Mouse (Mus musculus): ENCODE results near the gene Asns. TPM values are rescaled to one million over a fixed set of nuclear protein-coding genes. Genes with fewer than 3 reads are reported as not detected.

Asns gene
- polyA plus RNA-seq (2015; fragmentation: Nextera tagmentation; extraction: Ambion mirVana), result 114 and 122 TPM in 2 replicates

GRCm38 (mm10) chr6:7692884-7693585 is at the start of gene Asns:
Gene Asns, minus strand, starts transcription at chr6:7693254.
- peak; percentile 98 for ATAC-seq
- under 1% methylated on average over 51 of the region's 51 CpGs for WGBS

GRCm38 (mm10) chr6:7741721-7742120 is 48.7 kb upstream of the Asns start:
- Histone ChIP-seq H3K27me3 (replicated peaks) (no peaks in the 10 kb centered on the region), H3K9me3 (no peaks in the 10 kb centered on the region), H3K9ac (no peak overlapping the region), H3K4me2 (replicated peaks) (no peak overlapping the region), H3K4me1 (replicated peaks) (no peaks in the 10 kb centered on the region), H3K4me3 (replicated peaks) (no peak overlapping the region), H3K27ac (no peak overlapping the region), H3K36me3 (no peaks in the 10 kb centered on the region)
- no peak for ATAC-seq
- 70% methylated on average over 3 of the region's 3 CpGs for WGBS

More at GRCm38 (mm10) chr6:7692884-7693585, at the start of gene Asns:
- Histone ChIP-seq H3K27me3 (replicated peaks) (no peaks in the 10 kb centered on the region), H3K36me3 (no peaks in the 10 kb centered on the region), H3K27ac (peak within 1 kb of the TSS; percentile 70), H3K9ac (peak within 1 kb of the TSS; percentile 66), H3K4me2 (replicated peaks) (peak within 1 kb of the TSS; percentile 91), H3K4me1 (replicated peaks) (no peaks in the 10 kb centered on the region), H3K4me3 (replicated peaks) (peak within 1 kb of the TSS; percentile 76), H3K9me3 (no peaks in the 10 kb centered on the region)

- Histone ChIP-seq H3K4me3 (replicated peaks) (no peak overlapping the region), H3K4me1 (replicated peaks) (no peaks in the 10 kb centered on the region), H3K36me3 (no peaks in the 10 kb centered on the region), H3K4me2 (replicated peaks) (no peak overlapping the region), H3K27ac (no peak overlapping the region), H3K9ac (no peak overlapping the region), H3K27me3 (replicated peaks) (no peaks in the 10 kb centered on the region), H3K9me3 (no peaks in the 10 kb centered on the region)
- ATAC-seq, result no peak
- 91% methylated on average over 2 of the region's 2 CpGs for WGBS
Measured at GRCm38 (mm10) chr6:7737842-7738241, 44.8 kb upstream of the Asns start.

- Histone ChIP-seq H3K9ac (no peak overlapping the region), H3K9me3 (no peaks in the 10 kb centered on the region), H3K4me1 (replicated peaks) (no peaks in the 10 kb centered on the region), H3K27ac (no peak overlapping the region), H3K4me2 (replicated peaks) (no peak overlapping the region), H3K27me3 (replicated peaks) (no peaks in the 10 kb centered on the region), H3K36me3 (no peaks in the 10 kb centered on the region), H3K4me3 (replicated peaks) (no peak overlapping the region)
- WGBS, result 31% methylated on average over 12 of the region's 12 CpGs
- ATAC-seq, result no peak
Measured at GRCm38 (mm10) chr6:7732754-7733708, 40.0 kb upstream of the Asns start.

GRCm38 (mm10) chr6:7732097-7732496 is 39.0 kb upstream of the Asns start:
- no peaks in the 10 kb centered on the region for H3K9me3 ChIP-seq
- H3K27ac ChIP-seq, result no peak overlapping the region
- 76% methylated on average over 6 of the region's 6 CpGs for WGBS
- H3K27me3 ChIP-seq (replicated peaks), result no peaks in the 10 kb centered on the region
- H3K4me2 ChIP-seq (replicated peaks), result no peak overlapping the region
- no peaks in the 10 kb centered on the region for H3K4me1 ChIP-seq (replicated peaks)
- no peak overlapping the region for H3K4me3 ChIP-seq (replicated peaks)
- H3K36me3 ChIP-seq, result no peaks in the 10 kb centered on the region
- H3K9ac ChIP-seq, result no peak overlapping the region
- ATAC-seq, result no peak

GRCm38 (mm10) chr6:7729128-7729527 is 36.1 kb upstream of the Asns start:
- no peak overlapping the region for H3K27ac ChIP-seq
- no peaks in the 10 kb centered on the region for H3K4me1 ChIP-seq (replicated peaks)
- 86% methylated on average over 2 of the region's 2 CpGs for WGBS
- no peak overlapping the region for H3K4me3 ChIP-seq (replicated peaks)
- no peak overlapping the region for H3K4me2 ChIP-seq (replicated peaks)
- no peaks in the 10 kb centered on the region for H3K27me3 ChIP-seq (replicated peaks)
- H3K9ac ChIP-seq, result no peak overlapping the region
- no peaks in the 10 kb centered on the region for H3K9me3 ChIP-seq
- H3K36me3 ChIP-seq, result no peaks in the 10 kb centered on the region
- ATAC-seq, result no peak

GRCm38 (mm10) chr6:7728241-7728640 is 35.2 kb upstream of the Asns start:
- Histone ChIP-seq H3K4me3 (replicated peaks) (no peak overlapping the region), H3K27me3 (replicated peaks) (no peaks in the 10 kb centered on the region), H3K9ac (no peak overlapping the region), H3K27ac (no peak overlapping the region), H3K4me2 (replicated peaks) (no peak overlapping the region), H3K36me3 (no peaks in the 10 kb centered on the region), H3K9me3 (no peaks in the 10 kb centered on the region), H3K4me1 (replicated peaks) (no peaks in the 10 kb centered on the region)
- no peak for ATAC-seq
- WGBS, result 88% methylated on average over 5 of the region's 5 CpGs

GRCm38 (mm10) chr6:7716236-7716635 is 23.2 kb upstream of the Asns start:
- ATAC-seq, result no peak
- no peaks in the 10 kb centered on the region for H3K36me3 ChIP-seq
- H3K4me1 ChIP-seq (replicated peaks), result no peaks in the 10 kb centered on the region
- no peak overlapping the region for H3K4me3 ChIP-seq (replicated peaks)
- no peaks in the 10 kb centered on the region for H3K27me3 ChIP-seq (replicated peaks)
- no peak overlapping the region for H3K9ac ChIP-seq
- 60% methylated on average over 4 of the region's 4 CpGs for WGBS
- H3K27ac ChIP-seq, result no peak overlapping the region
- no peak overlapping the region for H3K4me2 ChIP-seq (replicated peaks)
- no peaks in the 10 kb centered on the region for H3K9me3 ChIP-seq

GRCm38 (mm10) chr6:7714230-7714629 is 21.2 kb upstream of the Asns start:
- ATAC-seq, result no peak
- 42% methylated on average over 2 of the region's 2 CpGs for WGBS

GRCm38 (mm10) chr6:7711837-7712330 is 18.8 kb upstream of the Asns start:
- H3K27ac ChIP-seq, result no peak overlapping the region
- no peak overlapping the region for H3K4me3 ChIP-seq (replicated peaks)
- no peak for ATAC-seq
- H3K9me3 ChIP-seq, result no peaks in the 10 kb centered on the region
- H3K4me1 ChIP-seq (replicated peaks), result no peaks in the 10 kb centered on the region
- WGBS, result 46% methylated on average over 3 of the region's 3 CpGs
- no peaks in the 10 kb centered on the region for H3K27me3 ChIP-seq (replicated peaks)
- H3K36me3 ChIP-seq, result no peaks in the 10 kb centered on the region
- H3K9ac ChIP-seq, result no peak overlapping the region
- H3K4me2 ChIP-seq (replicated peaks), result no peak overlapping the region

More at GRCm38 (mm10) chr6:7714230-7714629, 21.2 kb upstream of the Asns start:
- no peak overlapping the region for H3K4me3 ChIP-seq (replicated peaks)
- H3K9ac ChIP-seq, result no peak overlapping the region
- no peaks in the 10 kb centered on the region for H3K9me3 ChIP-seq
- no peaks in the 10 kb centered on the region for H3K27me3 ChIP-seq (replicated peaks)
- no peaks in the 10 kb centered on the region for H3K36me3 ChIP-seq
- no peak overlapping the region for H3K27ac ChIP-seq
- no peaks in the 10 kb centered on the region for H3K4me1 ChIP-seq (replicated peaks)
- no peak overlapping the region for H3K4me2 ChIP-seq (replicated peaks)

GRCm38 (mm10) chr6:7708246-7708645 is 15.2 kb upstream of the Asns start:
- ATAC-seq, result no peak
- Histone ChIP-seq H3K27ac (no peak overlapping the region), H3K36me3 (no peaks in the 10 kb centered on the region), H3K9ac (no peak overlapping the region), H3K9me3 (no peaks in the 10 kb centered on the region), H3K4me2 (replicated peaks) (no peak overlapping the region), H3K4me3 (replicated peaks) (no peak overlapping the region), H3K27me3 (replicated peaks) (no peaks in the 10 kb centered on the region), H3K4me1 (replicated peaks) (no peaks in the 10 kb centered on the region)
- WGBS, result 78% methylated on average over 3 of the region's 3 CpGs

- WGBS, result 46% methylated on average over 1 of the region's 1 CpGs
- Histone ChIP-seq H3K4me3 (replicated peaks) (no peak overlapping the region), H3K4me2 (replicated peaks) (no peak overlapping the region), H3K9me3 (no peaks in the 10 kb centered on the region), H3K27me3 (replicated peaks) (no peaks in the 10 kb centered on the region), H3K36me3 (no peaks in the 10 kb centered on the region), H3K27ac (no peak overlapping the region), H3K9ac (no peak overlapping the region), H3K4me1 (replicated peaks) (no peaks in the 10 kb centered on the region)
- ATAC-seq, result no peak
Measured at GRCm38 (mm10) chr6:7706796-7707195, 13.7 kb upstream of the Asns start.

All from intestine, embryonic 15.5 days (tissue).